Mouse (Mus musculus) heart, postnatal 10 days (tissue): ENCODE data around the gene Olfr1425. TPM values are rescaled to one million over a fixed set of nuclear protein-coding genes. Genes with fewer than 3 reads are reported as not detected.
"Not testable (repeated sequence)": the region's sequence is repeated elsewhere in the genome, so short reads cannot be mapped to it uniquely, and the experiment has no call there.

ENCODE experiments used
- DNase-seq, 2 experiments: peaks; one replicate each; pipeline ENCODE4 v3.0.0; 2021
- intact Hi-C: fragments of 180-260 bp; cut with DNase I; formaldehyde crosslinking; loops from one replicate; pipeline ENCODE4 v1.15.1; 2025
- total RNA-seq, 2 experiments: library from RNA; stranded (reverse); gene quantifications; 2 replicates each; pipeline ENCODE4 v1.2.3; 2021

Gene Olfr1425
- not detected for total RNA-seq

DNA sequence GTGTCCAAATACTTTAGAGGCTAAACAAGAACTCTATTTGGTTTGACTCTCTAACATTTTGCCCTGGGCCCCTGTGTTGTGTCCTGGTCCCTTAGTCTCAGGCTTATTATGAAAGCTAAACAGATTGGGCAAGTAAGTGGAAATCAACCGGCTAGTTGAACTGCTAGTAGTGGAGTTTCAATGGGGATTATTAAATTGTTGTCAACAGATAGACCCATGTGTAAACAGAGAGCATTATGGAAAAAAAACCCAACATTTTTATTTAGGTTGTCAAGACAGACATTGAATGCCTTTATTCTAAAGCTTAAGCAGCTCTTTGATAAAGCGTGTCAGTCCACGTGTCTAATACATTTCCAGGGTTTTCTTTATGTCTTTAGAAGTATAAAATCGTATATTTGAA, at the start of gene Olfr1425:
Gene Olfr1425 (minus strand): TSS at position 101 of the 400 bp plus-strand sequence.
- DNase-seq, intact Hi-C loops: not testable (repeated sequence)

DNA sequence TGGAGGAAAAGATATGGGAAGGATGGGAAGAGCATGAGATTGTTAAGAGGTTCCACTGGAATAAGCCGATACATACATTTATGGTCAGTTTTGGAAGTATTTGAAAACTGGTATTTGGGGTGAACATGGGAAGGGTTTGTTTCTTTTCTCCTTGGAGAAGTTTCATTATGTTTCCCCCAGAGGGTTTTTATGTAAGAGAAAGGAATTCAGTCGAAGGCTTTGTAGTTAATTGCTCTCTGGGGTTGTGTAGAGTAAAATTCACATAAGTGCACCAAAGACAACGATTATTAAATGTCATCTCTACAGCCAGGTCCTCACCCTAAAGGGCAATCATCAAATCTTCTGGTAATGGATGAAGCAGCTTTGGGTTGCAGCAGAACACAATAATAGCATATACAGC, 45.6 kb upstream of the Olfr1425 start, which contains the start of gene Olfr76:
Gene Olfr76 (minus strand): TSS at position 101 of the 400 bp plus-strand sequence.
- DNase-seq, result no peak
- intact Hi-C loops, result no loop called here

DNA sequence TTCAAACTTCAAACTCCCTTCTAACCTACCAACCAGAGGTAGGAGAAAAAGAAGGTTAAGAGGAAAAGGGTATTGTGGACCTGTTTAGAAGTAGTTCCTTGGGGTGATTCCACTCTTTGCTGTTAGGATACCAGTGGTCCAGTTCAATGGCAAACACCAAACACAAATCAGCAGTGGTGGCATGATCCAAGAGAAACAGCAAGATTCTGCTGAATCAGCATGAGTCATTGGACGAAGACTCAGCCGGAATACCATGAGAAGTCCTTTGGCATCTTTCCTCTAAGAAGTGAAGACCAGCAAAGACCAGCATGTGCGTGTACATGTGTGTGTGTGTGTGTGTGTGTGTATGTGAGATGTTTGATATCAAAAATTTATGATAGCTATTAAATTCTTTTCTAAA, 38.9 kb upstream of the Olfr1425 start:
- DNase-seq, result no peak
- intact Hi-C loops, result no loop called here

DNA sequence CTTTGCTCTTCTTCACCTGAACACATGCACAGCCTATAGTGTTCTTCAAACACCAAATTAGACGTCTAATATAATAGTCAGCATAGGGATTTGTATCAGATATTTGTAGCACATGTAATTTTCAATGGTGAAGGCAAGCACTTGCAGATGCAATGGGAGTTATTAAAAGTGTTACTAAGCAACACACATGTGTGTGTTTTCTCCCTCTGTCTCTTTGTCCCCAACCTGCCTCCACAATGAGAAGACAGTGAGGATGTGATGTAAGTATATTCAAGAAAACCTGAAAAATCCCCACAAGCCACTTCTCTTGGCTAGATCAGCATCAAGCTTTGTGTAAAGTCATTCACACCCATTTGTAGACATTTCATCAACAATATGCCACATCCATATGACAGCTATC, 38.3 kb upstream of the Olfr1425 start, which contains the start of gene Olfr1428:
Gene Olfr1428 (minus strand): TSS at position 101 of the 400 bp plus-strand sequence.
- no peak for DNase-seq
- intact Hi-C loops, result no loop called here

DNA sequence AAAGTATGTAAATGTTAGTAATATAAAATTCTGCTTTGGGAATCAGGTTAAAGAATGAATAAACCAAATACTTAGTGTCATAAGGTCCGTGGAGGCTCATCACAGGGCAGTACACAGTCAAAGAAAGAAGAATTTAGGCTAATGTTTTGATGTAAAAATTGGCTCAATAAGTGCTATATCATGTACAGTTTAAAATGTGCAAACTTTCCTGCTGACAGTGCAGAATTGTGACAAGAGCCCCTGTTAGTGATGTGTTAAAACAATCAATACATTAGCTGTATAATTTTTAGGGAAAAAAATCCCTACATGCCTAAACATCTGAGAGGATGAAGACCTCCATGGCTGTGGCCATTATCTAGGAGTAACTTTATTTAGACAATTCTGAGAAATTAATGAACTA, 36.3 kb upstream of the Olfr1425 start:
- intact Hi-C loops, result no loop called here
- DNase-seq, result no peak

DNA sequence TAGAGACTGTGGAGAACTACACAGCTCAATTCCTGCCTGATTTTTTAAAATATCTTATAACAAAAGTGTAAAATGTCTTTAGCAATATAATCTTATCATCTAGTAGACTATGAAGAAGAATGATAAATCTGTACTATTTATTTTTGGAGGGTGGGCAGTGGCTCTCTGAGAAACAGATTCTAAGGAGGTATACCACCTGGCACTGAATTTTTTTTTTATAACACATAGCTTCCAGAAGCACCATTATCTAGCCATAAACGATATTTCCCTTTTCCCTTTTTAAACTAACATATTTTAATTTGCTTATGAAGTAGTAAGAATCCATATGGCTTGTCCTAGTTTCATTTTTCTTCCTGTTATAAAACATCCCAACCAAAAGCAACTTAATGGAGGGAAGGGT, 27.0 kb upstream of the Olfr1425 start:
- DNase-seq, result no peak
- intact Hi-C loops, result no loop called here

DNA sequence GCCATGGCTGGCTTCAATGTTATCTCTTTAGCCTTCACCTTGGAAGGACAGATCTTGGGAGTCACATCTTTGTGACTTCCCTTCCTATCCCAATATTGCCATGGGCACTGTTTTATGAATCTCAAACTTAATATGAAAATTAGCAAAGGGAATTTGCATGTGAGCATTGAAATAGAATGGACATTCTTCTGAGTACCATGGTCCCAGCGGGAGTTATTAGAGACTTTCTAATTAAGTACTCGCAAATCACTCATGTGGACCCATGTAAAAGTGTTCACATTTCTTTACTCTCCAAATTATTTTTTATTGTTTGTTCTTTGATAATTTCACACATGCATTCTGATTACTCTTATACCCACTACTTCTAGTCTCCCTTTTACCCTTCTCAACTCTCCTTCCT, 25.7 kb upstream of the Olfr1425 start, which contains the start of gene Olfr1427:
Gene Olfr1427 (minus strand): TSS at position 101 of the 400 bp plus-strand sequence.
- intact Hi-C loops, result no loop called here
- DNase-seq, result no peak

DNA sequence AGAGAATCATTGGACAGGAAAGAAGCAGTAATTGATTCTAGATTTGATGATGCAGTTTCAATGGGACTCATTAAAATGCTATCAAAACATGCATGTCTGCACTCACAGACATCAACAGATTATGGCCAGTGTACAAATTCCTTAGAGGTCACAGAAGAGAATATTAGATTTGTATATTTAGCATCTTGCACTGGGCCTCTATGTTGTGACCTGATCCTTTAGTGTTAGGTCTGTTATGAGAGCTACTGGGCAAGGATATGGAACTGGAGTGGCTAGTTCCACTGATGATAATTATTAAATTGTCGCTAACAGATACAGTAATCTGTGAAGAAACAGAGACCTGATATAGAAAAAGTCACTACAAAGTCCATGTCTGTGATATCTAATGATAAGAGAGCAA, 14.4 kb upstream of the Olfr1425 start, which contains the start of gene Olfr1426:
Gene Olfr1426 (minus strand): TSS at position 101 of the 400 bp plus-strand sequence.
- DNase-seq, result no peak
- intact Hi-C loops, result no loop called here

DNA sequence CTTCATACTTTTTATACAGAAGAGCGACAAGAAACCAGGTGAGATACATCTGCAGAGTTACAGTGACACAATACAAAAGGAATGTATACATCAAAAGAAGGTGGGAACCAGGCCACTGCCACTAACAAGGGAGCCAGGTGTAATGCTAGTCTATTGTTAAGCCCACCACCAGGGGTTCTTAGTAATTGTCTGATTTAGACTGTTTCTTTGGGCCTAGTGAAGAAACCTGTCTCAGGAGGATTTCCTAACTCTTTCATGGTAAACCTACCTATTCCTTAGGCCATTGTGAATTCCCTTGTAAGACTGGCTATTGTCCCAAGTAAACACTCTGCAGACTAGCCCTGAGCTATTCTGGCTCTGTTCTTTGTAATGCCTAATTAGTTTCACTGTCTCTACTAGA, 8.0 kb downstream of the Olfr1425 start:
- intact Hi-C loops, DNase-seq: not testable (repeated sequence)

DNA sequence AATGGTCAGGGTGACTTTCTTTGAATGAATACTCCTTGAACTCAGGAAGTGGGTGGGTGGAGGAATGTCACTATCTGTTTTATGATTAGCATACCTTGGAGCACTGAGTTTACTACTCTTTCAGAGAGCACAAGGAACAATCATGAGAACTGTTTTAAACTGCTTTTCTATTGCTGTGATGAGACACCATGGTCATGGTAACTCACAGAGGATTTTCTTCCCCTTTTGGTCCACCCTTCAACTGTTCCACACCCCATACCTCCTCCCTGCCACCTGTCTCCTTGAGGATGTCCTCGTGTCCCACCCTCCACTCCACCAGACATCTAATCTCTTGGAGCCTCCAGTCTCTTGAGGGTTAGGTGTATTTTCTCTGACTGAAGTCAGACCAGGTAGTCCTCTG, 9.7 kb downstream of the Olfr1425 start:
- DNase-seq, intact Hi-C loops: not testable (repeated sequence)

DNA sequence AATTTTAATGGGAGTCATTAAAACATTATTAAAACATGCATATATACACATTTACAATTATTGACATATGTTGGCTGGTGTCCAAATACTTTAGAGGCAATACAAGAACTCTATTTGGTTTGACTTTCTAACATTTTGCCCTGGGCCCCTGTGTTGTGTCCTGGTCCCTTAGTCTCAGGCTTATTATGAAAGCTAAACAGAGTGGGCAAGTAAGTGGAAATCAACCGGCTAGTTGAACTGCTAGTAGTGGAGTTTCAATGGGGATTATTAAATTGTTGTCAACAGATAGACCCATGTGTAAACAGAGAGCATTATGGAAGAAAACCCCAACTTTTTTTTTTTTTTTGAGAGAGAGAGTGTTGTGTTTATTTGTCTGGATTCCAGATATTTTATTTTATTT, 14.9 kb downstream of the Olfr1425 start, which contains the start of gene Olfr1424:
Gene Olfr1424 (minus strand): TSS at position 101 of the 400 bp plus-strand sequence.
- DNase-seq, intact Hi-C loops: not testable (repeated sequence)

DNA sequence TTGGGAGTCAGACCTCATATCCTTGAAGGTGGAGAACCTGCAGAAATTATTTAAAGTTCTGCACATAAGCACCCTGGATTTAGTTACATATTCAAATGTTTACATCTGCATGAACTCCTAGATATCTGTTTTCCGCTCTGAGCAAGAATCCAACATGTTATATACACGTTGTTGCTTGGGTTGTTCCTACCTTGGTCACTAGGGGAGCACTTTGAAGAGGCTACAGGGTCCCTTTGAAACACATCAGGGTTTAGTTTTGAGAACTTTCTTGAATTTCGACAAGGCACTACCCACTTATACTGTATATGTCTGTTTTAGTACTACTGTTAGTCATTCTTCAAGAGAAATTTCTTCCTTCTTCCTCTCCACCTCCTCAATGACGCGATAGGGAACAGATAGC, 34.4 kb downstream of the Olfr1425 start:
- DNase-seq, result no peak
- intact Hi-C loops, result no loop called here

DNA sequence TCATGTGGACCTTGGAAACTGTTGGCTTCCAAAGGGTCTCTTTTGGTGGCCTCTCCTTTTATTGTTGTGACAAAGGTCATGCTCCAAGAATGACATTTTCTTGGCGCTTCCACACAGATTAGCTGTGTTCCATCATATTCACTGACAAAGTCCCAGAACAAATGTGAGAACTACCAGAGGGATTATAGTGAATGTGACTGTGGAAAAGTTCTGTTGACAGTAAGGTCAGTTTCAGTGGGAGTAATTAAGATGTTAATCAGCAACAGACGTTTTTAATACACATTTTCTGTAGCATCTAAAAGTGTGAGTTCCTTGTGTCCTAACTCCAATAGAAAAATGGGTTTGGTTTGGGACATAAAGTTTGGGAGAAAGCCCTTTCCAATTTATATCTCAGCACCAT, 36.3 kb downstream of the Olfr1425 start, which contains the start of gene Olfr1423:
Gene Olfr1423 (minus strand): TSS at position 101 of the 400 bp plus-strand sequence.
- no peak for DNase-seq
- intact Hi-C loops, result no loop called here

DNA sequence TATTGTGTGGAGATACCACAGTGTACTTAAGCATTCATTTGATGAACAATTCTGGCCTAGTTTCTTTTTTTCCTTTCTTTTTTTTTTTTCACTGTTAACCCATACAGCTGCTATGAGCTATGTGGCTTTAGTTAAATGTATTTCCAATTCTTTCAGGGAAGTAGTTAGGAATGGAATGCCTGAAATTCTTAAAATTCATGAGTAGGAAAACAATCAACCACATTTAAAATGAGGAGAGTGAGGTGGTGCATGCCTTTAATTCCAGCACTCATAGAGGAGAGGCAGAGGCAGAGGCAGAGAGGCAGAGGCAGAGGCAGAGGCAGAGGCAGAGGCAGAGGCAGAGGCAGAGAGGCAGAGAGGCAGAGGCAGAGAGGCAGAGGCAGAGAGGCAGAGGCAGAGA, 39.8 kb downstream of the Olfr1425 start:
- DNase-seq, result no peak
- intact Hi-C loops, result no loop called here

DNA sequence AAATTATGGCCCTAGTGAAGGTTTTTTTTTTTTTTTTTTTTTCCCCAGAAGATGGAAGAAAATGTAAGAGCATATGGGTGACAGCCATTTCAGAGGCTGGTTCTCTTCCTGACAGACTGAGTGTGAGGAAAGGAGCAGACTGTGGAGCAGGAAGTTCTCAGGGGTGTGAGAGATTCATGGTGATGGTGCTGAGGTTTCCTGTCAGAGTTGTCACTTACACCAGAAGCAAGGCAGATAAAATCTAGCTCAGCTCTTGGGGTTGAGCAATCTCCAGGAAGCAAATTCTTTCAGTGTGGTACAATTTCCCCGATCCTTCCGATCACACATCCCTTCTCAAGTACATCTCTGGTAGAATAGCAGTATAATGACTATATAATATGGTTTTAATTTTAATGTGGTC, 50.9 kb downstream of the Olfr1425 start:
- no peak for DNase-seq
- intact Hi-C loops, result no loop called here

DNA sequence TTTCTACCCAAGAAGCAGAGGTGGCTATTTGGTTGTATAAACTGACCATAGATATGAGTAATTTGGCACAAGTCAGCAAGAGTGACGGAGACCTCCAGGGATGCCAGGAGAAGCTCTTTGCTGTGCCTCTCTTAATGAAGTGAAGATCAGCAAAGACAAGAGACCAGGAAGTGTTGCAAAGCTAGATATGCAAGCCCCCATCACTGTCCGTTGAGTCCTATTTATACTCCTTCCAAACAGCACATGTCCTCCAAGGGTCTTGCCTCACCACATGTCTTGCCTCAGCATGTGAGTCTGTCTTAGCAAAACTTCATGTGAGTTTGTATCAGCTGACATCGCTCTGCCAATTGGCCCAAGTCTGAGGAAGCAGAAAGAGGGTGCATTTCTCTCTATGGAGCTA, 52.2 kb downstream of the Olfr1425 start:
- intact Hi-C loops, result no loop called here
- DNase-seq, result no peak

DNA sequence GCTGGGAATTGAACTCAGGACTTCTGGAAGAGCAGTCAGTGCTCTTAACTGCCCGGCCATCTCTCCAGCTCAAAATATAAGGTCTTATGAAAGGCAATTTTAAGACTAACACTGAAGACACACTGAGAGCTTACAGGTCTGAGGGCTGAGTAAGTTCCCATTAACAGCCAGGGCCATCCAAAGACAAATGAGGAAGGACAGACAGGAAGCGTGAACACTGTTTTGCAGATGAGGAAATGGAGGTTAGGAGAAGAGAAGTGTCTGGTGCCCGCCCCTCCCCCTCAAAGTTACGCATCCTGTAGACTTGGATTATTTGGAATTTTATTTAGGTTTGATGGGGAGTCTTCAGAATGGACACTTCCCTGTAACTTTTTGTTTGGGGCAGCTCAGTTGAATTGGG, 53.4 kb downstream of the Olfr1425 start:
- DNase-seq, result no peak
- intact Hi-C loops, result no loop called here

Other genes starting within 250 kb of the Olfr1425 start
- not detected for gene Olfr1417, start 238.5 kb downstream of the Olfr1425 start, total RNA-seq
- gene Olfr1418, start 216.7 kb downstream of the Olfr1425 start, total RNA-seq, result not detected
- not detected for gene Olfr1419, start 202.6 kb downstream of the Olfr1425 start, total RNA-seq
- gene Olfr1420, start 191.2 kb downstream of the Olfr1425 start, total RNA-seq, result not detected
- 10 to 100 TPM; 33.2 to 33.8 TPM for gene Patl1, start 165.3 kb downstream of the Olfr1425 start, total RNA-seq
- 10 to 100 TPM; 74.0 to 83.6 TPM for gene Osbp, start 111.8 kb downstream of the Olfr1425 start, total RNA-seq
- not detected for gene Olfr1423, start 36.4 kb downstream of the Olfr1425 start, total RNA-seq
- not detected for gene Olfr1424, start 15.0 kb downstream of the Olfr1425 start, total RNA-seq
- not detected for gene Olfr1426, start 14.3 kb upstream of the Olfr1425 start, total RNA-seq
- gene Olfr1427, start 25.6 kb upstream of the Olfr1425 start, total RNA-seq, result not detected
- not detected for gene Olfr1428, start 38.2 kb upstream of the Olfr1425 start, total RNA-seq
- not detected for gene Olfr76, start 45.5 kb upstream of the Olfr1425 start, total RNA-seq
- not detected for gene Olfr1555-ps1, start 92.4 kb upstream of the Olfr1425 start, total RNA-seq
- not detected for gene Olfr1431, start 122.9 kb upstream of the Olfr1425 start, total RNA-seq
- gene Olfr1432, start 154.9 kb upstream of the Olfr1425 start, total RNA-seq, result not detected
- not detected for gene Olfr262, start 163.9 kb upstream of the Olfr1425 start, total RNA-seq
- gene Olfr235, start 183.3 kb upstream of the Olfr1425 start, total RNA-seq, result not detected
- not detected for gene Olfr1434, start 202.1 kb upstream of the Olfr1425 start, total RNA-seq
- not detected for gene Olfr1436, start 221.4 kb upstream of the Olfr1425 start, total RNA-seq
- not detected for gene Olfr1437, start 247.4 kb upstream of the Olfr1425 start, total RNA-seq